Mouse (Mus musculus): ENCODE results near the gene Mpz. TPM values are rescaled to one million over a fixed set of nuclear protein-coding genes. Genes with fewer than 3 reads are reported as not detected.
A peak's percentile ranks its signal among the peaks of the same experiment; 100 is the strongest.

Gene Mpz
- 10 to 100 TPM in 1 of 2 experiments, not detected in 1; 18.9 TPM for total RNA-seq (2021)
- long read RNA-seq, experiment 1, partial matches to known transcripts: 0 of 1 reads
- long read RNA-seq, experiment 1, other reads (novel, unspliced or antisense): 0 of 1 reads
- long read RNA-seq, experiment 2, partial matches to known transcripts: 0 of 4 reads
- long read RNA-seq, experiment 2, other reads (novel, unspliced or antisense): 4 of 4 reads

- intact Hi-C loops (cut with DNase I): no loop called here
- DNase-seq: peak; percentile 95 to 97
Observed at GRCm38 (mm10) chr1:171149974-171150760, at the start of gene Mpz, which contains the start of gene Sdhc. Mpz (plus strand) TSS chr1:171150711. Sdhc (minus strand) TSS chr1:171150603.

DNA sequence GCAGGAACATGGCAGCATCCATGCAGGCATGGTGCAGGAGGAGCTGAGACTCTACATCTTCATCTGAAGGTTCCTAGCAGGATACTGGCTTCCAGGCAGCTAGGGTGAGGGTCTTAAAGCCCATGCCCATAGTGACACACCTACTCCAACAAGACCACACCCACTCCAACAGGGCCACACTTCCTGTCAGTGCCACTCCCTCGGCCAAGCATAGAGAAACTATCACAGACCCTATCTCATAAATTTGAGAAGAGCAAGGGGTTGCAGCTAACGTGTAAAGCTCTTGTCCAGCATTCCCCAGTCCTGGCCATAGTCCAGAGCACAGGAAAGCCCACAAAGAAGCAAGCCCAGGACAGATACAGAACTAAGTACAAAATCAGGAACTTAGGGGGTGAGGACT, 49.5 kb upstream of the Mpz start:
- no peak for DNase-seq
- intact Hi-C loops (cut with DNase I): loop anchor here (10.0 kb wide), 1 partner anchor 404 kb away; the partner anchor contains the start of gene Alyref2

DNA sequence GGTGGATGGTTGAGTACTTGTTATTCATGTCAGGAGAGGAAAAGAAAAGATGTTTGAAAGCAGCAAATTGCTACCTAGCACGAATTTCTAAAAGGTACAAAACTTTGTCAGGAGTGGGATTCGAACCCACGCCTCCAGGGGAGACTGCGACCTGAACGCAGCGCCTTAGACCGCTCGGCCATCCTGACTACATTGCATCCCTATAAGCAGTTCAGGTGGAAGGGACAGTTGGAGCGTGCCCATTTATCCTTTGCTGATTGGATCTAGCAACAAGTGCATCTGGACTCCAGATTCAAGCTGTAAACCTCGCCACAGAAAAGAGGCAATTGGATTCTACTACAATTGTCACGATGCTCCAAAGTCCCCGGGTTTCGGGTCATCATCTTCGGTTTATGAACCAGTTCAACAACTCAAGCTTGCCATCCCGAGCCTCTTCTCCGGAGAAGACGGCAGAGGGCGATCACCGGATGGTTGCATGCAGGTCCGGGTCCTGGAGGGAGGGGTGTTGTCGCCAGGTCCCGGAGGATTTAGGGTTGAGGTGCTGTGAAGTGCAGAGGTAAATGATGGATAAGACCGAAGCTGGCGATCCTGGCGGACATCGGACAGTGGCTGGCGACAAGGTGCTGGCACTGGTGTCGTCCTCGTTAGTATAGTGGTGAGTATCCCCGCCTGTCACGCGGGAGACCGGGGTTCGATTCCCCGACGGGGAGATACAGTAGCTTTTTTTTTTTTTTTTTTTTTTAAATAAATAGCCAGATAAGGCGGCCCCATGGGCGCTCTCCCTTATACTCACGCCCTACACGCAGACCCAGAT, 48.6 kb upstream of the Mpz start:
- intact Hi-C loops (cut with DNase I): loop anchor here (2.0 to 10.0 kb wide), 2 partner anchors 63 to 403 kb away; partner anchors contain the start of gene Alyref2

DNA sequence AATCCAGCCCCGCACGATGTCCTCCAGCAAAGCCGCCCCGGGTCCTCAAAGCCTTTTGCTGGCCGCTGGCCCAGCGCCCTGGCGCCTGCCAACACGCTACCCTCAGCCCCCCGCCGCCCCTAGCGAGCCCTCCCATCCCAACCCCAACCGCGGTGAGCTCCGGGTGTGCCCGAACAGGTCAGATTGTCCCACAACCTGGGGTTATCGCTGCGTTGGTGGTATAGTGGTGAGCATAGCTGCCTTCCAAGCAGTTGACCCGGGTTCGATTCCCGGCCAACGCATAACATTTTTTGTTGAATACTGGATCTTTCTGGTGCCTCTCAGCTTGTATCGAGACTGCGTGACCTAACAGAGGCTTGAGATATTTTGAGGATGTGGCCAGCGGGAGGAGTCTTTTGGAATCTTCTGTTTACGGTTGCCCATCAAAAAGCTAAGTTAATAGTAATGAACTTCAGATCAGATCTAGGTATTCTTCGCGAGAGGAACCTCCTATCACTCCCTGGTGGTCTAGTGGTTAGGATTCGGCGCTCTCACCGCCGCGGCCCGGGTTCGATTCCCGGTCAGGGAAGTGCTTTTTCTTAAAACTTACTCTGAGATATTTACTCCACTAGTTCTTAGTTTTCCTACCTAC, 47.8 kb upstream of the Mpz start:
- intact Hi-C loops (cut with DNase I): loop anchor here (2.0 to 10.0 kb wide), 2 partner anchors 64 to 402 kb away; partner anchors contain the start of gene Alyref2
- DNase-seq: peak; percentile 83

More for the DNA sequence above, 48.6 kb upstream of the Mpz start:
- DNase-seq: peak; percentile 87 to 90

DNA sequence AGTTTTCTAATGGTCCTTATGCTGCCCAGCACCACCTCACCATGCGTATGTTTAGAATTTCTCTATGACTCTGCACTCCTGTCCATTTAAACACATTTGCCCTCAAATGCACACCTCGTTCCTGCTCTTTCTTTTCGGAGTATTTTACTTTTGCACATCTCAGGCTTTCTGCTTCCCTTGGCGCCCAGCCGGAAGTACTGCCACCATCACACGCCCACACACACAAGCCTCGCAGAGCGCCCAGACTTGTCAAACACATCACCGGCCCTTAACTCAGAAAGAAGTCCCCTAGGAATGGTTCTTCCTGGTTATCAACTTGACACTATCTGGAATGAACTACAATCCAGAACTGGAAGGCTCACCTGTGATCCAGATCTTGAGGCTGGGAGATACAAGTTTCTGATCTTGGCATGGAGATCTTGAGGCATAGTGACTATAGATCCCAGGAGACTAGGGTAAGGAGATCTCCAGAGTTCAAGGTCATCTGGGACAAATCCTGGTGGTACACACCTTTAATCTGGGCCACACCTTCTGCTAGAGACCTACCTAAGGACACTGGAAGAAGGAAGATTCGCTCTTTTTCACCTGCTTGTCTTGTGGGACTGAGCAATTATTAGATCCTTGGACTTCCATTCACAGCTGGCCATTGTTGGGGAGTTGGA, 47.2 kb upstream of the Mpz start:
- no peak for DNase-seq
- intact Hi-C loops (cut with DNase I): loop anchor here (2.0 to 10.0 kb wide), 2 partner anchors 65 to 401 kb away; partner anchors contain the start of gene Alyref2

DNA sequence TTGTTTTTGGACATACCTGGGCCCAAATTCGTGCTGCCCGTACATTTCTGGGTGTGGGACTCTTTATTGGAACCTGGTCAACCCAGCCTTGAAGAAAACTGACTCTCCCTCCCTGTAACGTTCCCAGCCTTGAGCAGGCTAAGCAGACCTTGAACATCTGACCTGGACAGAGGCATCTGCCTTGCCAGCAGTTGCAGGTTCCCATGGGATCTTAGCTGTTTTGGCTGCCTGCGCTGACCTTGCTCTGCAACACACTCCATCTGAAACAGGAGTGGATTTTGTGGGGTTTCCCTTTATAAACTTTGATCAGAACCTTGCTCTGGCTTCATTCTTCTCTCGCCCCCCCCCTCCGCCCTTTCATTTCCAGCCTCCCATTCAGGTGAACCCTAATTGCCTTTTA, 45.3 kb upstream of the Mpz start:
- intact Hi-C loops (cut with DNase I): loop anchor here (10.0 kb wide), 1 partner anchor 400 kb away; the partner anchor contains the start of gene Alyref2

DNA sequence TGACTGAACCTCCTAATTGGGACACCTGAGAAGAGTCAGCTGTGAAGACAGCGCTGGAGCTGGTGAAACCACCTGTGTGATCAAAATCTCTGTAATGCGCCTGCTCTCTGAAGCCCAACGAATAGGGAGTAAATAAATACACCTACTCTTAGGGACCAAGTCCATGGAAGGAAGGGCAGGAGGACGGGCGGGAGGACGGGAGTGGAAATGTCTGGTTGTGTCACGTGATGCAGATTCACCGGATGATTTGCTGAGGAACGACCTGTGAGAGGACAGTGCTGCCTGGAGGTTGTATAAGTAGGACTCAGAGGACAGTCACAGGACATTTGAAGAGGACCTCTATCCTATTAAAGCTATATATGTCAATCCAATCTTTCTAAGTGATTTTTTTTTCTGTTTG, 40.9 kb upstream of the Mpz start:
- DNase-seq: no peak
- intact Hi-C loops (cut with DNase I): loop anchor here (10.0 kb wide), 1 partner anchor 395 kb away; the partner anchor contains the start of gene Alyref2

More for the DNA sequence above, 45.3 kb upstream of the Mpz start:
- no peak for DNase-seq

DNA sequence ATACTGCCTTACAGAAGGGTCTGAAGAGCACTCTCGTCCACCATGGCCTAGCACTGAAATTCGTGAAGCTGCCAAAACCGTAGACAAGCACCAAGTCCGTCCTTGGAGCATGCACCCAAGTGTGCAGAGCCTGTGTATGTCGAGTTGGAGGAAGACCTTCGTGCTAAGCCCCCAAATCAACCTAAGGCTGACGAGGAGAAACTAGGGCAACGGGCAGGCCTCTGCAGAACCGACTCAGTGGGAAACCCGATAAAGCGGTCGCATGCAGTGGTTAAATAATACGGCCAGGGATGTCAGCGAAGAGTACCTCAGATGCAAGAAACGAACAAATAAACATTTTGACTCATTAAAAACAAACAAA, 39.9 kb upstream of the Mpz start:
- DNase-seq: peak in 1 of 2 experiments; percentile 11
- intact Hi-C loops (cut with DNase I): no loop called here

GRCm38 (mm10) chr1:171111020-171111780, 39.3 kb upstream of the Mpz start:
- intact Hi-C loops (cut with DNase I): no loop called here
- DNase-seq: peak; percentile 94 to 95

GRCm38 (mm10) chr1:171111781-171112575, 38.5 kb upstream of the Mpz start:
- intact Hi-C loops (cut with DNase I): no loop called here
- DNase-seq: peak; percentile 58 to 61

- intact Hi-C loops (cut with DNase I): no loop called here
- no peak for DNase-seq
Observed at GRCm38 (mm10) chr1:171112986-171113385, 37.5 kb upstream of the Mpz start.

DNA sequence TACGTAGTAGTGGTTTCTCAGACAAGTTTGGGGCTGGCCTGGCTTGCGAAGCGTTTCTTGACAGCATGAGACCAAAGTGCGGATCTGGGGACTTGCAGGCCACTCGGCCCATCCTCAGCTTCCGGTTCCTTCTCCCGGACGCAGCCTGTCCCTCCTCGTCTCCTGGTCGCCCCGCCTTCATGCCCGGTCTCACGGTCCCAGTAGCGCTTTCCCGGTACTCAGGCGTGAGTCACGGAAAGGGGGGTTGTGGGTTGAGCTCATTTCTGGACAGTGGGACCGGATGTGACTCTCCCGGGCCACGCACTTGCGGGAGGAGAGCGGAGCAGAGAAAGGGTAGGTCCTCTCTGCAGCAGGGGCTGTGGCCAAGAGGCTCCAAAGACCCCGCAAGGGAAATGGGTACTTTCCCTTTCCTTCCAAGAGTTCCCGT, 36.6 kb upstream of the Mpz start, which contains the start of gene Cfap126:
TSS of gene Cfap126 (plus strand) at position 46 of the 427 bp plus-strand sequence.
- intact Hi-C loops (cut with DNase I): no loop called here
- peak; percentile 84 to 85 for DNase-seq

DNA sequence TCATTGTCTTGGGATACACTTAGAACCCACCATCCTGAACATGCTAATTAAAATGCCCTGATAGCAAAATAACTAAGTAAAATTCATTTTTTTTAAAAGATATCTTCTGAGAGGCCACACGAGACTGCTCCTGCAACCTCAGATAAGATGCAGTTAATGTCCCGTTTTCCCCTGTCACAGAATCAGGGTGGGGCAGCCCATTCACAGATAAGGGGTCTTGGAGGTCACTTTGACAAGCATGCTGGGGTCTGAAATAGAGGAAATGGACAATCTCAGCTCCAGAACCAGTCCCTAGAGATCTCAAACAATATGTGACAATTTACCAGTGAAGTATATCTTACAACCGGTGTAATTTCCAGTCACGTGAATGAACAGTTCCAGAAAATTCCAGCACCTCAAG, 34.2 kb upstream of the Mpz start:
- DNase-seq: no peak

DNA sequence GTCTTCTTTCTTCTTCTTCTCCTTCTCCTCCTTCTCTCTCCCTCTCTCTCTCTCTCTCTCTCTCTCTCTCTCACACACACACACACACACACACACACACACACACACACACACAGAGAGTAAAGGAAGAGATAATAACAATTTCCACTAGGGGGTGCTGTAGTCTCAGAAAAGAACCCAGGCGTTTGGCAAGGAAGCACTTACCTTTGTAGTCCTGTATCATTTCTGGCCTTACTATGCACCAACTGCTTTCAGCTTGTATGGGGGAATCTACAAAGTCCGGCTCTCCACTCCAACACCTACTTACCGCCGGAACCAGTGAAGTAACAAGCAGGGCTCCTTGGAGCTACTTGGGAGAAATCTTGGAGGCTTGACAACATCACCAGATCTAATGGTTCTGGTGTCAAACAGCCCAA, 32.2 kb upstream of the Mpz start:
- intact Hi-C loops (cut with DNase I): loop anchor here (2.0 to 5.0 kb wide), 2 partner anchors 119 to 139 kb away; no protein-coding TSS in a partner anchor
- DNase-seq: peak; percentile 34 to 72

More for the DNA sequence above, 34.2 kb upstream of the Mpz start:
- intact Hi-C loops (cut with DNase I): loop anchor here (2.0 to 5.0 kb wide), 2 partner anchors 105 to 121 kb away; no protein-coding TSS in a partner anchor

DNA sequence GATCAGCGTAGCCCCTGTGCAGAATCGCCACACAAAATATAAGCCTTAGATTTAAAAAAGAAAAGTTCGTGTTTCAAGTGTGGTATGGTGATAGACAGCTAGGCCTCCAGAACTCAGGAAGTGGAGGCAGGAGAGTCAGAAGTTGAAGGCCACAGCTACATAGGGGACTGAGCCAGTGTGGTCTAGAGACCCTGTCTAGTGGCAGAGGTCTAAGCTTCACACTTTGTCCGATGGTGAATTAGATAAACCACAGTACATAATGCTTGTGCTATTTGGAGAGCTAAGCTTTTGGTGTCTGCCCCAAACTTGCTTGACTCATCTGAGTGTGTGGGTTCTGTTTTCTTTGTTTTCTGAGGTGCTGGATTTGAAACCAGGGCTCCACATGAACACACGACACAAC, 31.5 kb upstream of the Mpz start:
- no peak for DNase-seq
- intact Hi-C loops (cut with DNase I): loop anchor here (2.0 to 5.0 kb wide), 2 partner anchors 118 to 138 kb away; no protein-coding TSS in a partner anchor

- intact Hi-C loops (cut with DNase I): loop anchor here (2.0 to 5.0 kb wide), 2 partner anchors 118 to 137 kb away; no protein-coding TSS in a partner anchor
- DNase-seq: no peak
Observed at GRCm38 (mm10) chr1:171119405-171119804, 31.1 kb upstream of the Mpz start.

GRCm38 (mm10) chr1:171120893-171121292, 29.6 kb upstream of the Mpz start:
- intact Hi-C loops (cut with DNase I): no loop called here
- DNase-seq: no peak
